Mouse (Mus musculus): ENCODE data around the gene Nlrx1. TPM values are rescaled to one million over a fixed set of nuclear protein-coding genes. Genes with fewer than 3 reads are reported as not detected.

Nlrx1 gene
- polyA plus RNA-seq, 1 experiment: 7.2 TPM

DNA sequence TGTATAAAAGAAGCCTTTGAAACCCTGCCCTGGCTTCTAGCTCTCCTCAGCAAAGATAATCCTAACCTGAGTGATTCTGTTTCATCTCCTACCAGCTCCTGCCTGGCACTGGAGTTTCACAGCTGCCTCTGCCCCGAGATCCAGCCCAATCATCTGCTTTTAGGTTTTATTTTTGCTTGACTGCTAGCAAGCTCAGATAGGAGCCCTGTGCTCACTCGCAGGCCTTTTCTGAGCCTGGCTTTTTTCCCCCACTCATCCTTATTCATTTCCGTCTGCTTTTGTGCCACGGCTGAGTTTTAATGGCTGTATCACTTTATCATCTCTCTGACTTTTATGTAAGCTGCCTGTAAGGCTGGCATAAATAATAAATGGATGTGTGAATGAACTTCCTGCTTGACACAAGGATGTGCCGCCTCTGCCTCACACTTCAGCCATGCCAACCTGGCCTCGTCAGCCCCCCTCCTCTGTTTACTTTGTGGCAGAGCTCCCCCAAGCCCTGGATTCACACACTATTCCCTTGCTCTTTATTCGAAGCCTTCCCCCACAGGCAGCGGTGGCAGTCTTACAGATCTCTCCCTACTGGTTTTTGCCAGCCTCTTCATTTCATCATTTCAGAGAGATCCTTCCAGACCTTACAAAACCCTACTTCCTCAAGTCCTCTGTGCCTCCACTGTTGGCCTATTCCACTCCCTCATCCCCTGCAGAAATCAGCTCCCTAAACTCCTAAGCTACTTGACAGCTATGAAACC lies 1.7 kb downstream of the Nlrx1 start:
- H3ac ChIP-seq (ENCODE audit: control insufficient read depth, insufficient read length): peak overlapping the region; percentile 93
- H3K4me3 ChIP-seq: peak overlapping the region; percentile 20
- TF ChIP-seq TCF12 (IDR thresholded peaks at IDR 0.05; ENCODE audit: insufficient read depth, poor library complexity, severe bottlenecking): no peak
- no peak for TF ChIP-seq POLR2A (IDR thresholded peaks at IDR 0.05; ENCODE audit: insufficient read length, low read depth)
- TF ChIP-seq MAX (IDR thresholded peaks at IDR 0.05; ENCODE audit: low read depth): no peak
- no peak for TF ChIP-seq TCF3 (IDR thresholded peaks at IDR 0.05; ENCODE audit: insufficient read length, low read depth)
- TF ChIP-seq REST (IDR thresholded peaks at IDR 0.05; ENCODE audit: insufficient read depth, insufficient read length): no peak
- TF ChIP-seq SRF (IDR thresholded peaks at IDR 0.05; ENCODE audit: control insufficient read depth, insufficient read length, low read depth): no peak
- TF ChIP-seq MYOD1 (IDR thresholded peaks at IDR 0.05; ENCODE audit: control insufficient read depth in 1 of 3, insufficient read length in 2 of 3, low read depth in 2 of 3): no peak
- no peak for TF ChIP-seq USF1 (IDR thresholded peaks at IDR 0.05; ENCODE audit: low read depth)
- TF ChIP-seq MYOG (IDR thresholded peaks at IDR 0.05; ENCODE audit: control insufficient read depth in 1 of 3, insufficient read depth in 1 of 3, insufficient read length in 2 of 3, low read depth in 2 of 3): no peak
- no peak for TF ChIP-seq POLR2AphosphoS2 (IDR thresholded peaks at IDR 0.05; ENCODE audit: insufficient read length, low read depth)
- no peak for TF ChIP-seq E2F4 (IDR thresholded peaks at IDR 0.05; ENCODE audit: insufficient read depth)
- TF ChIP-seq CEBPB (IDR thresholded peaks at IDR 0.05; ENCODE audit: insufficient read depth, poor library complexity, severe bottlenecking): no peak
- peak overlapping the region; percentile 66 for H3K4me2 ChIP-seq (ENCODE audit: low read depth)
- H3K79me2 ChIP-seq (ENCODE audit: control insufficient read depth, insufficient read depth): no peaks in the 10 kb centered on the region
- no peaks in the 10 kb centered on the region for H3K27me3 ChIP-seq (ENCODE audit: control insufficient read depth, insufficient read depth, insufficient read length)
- no peaks in the 10 kb centered on the region for H3K36me3 ChIP-seq (ENCODE audit: control insufficient read depth, insufficient read depth)

DNA sequence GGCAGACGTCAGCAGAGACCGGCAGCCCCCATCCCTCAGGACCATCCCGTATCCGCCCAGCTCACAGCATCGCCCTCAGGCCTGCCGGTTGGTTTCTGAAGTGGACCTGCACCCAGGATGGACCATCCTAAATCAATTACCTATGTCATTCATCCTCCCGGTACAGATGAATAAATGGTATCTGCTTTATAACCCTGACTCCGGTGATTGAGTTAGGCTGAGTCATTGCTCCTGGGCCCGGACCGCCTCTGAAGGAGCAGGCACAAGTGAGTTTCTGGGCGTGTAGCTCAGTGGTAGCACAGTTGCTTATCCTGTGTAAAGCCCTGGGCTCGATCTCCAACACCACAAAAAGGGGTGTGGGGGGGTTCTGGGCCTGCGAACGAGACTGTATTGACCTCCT lies 7.0 kb downstream of the Nlrx1 start:
- H3K4me2 ChIP-seq (ENCODE audit: low read depth): no peak overlapping the region
- H3K27me3 ChIP-seq (ENCODE audit: control insufficient read depth, insufficient read depth, insufficient read length): no peaks in the 10 kb centered on the region
- TF ChIP-seq MYOD1 (IDR thresholded peaks at IDR 0.05; ENCODE audit: control insufficient read depth in 1 of 3, insufficient read length in 2 of 3, low read depth in 2 of 3) (no peak), E2F4 (IDR thresholded peaks at IDR 0.05; ENCODE audit: insufficient read depth) (no peak)
- H3K79me2 ChIP-seq (ENCODE audit: control insufficient read depth, insufficient read depth): no peaks in the 10 kb centered on the region
- H3ac ChIP-seq (ENCODE audit: control insufficient read depth, insufficient read length): no peak overlapping the region
- H3K36me3 ChIP-seq (ENCODE audit: control insufficient read depth, insufficient read depth): no peaks in the 10 kb centered on the region
- no peak overlapping the region for H3K4me3 ChIP-seq

- Histone ChIP-seq H3ac (ENCODE audit: control insufficient read depth, insufficient read length) (no peak overlapping the region), H3K4me3 (no peak overlapping the region), H3K27me3 (ENCODE audit: control insufficient read depth, insufficient read depth, insufficient read length) (no peaks in the 10 kb centered on the region), H3K4me2 (ENCODE audit: low read depth) (no peak overlapping the region), H3K36me3 (ENCODE audit: control insufficient read depth, insufficient read depth) (no peaks in the 10 kb centered on the region), H3K79me2 (ENCODE audit: control insufficient read depth, insufficient read depth) (no peaks in the 10 kb centered on the region)
- TF ChIP-seq MYOG (IDR thresholded peaks at IDR 0.05; ENCODE audit: control insufficient read depth in 1 of 3, insufficient read depth in 1 of 3, insufficient read length in 2 of 3, low read depth in 2 of 3) (no peak), MAX (IDR thresholded peaks at IDR 0.05; ENCODE audit: low read depth) (no peak), E2F4 (IDR thresholded peaks at IDR 0.05; ENCODE audit: insufficient read depth) (no peak), REST (IDR thresholded peaks at IDR 0.05; ENCODE audit: insufficient read depth, insufficient read length) (no peak), CEBPB (IDR thresholded peaks at IDR 0.05; ENCODE audit: insufficient read depth, poor library complexity, severe bottlenecking) (no peak), POLR2A (IDR thresholded peaks at IDR 0.05; ENCODE audit: insufficient read length, low read depth) (no peak), TCF3 (IDR thresholded peaks at IDR 0.05; ENCODE audit: insufficient read length, low read depth) (no peak), TCF12 (IDR thresholded peaks at IDR 0.05; ENCODE audit: insufficient read depth, poor library complexity, severe bottlenecking) (no peak), USF1 (IDR thresholded peaks at IDR 0.05; ENCODE audit: low read depth) (no peak), POLR2AphosphoS2 (IDR thresholded peaks at IDR 0.05; ENCODE audit: insufficient read length, low read depth) (no peak), SRF (IDR thresholded peaks at IDR 0.05; ENCODE audit: control insufficient read depth, insufficient read length, low read depth) (no peak), MYOD1 (IDR thresholded peaks at IDR 0.05; ENCODE audit: control insufficient read depth in 1 of 3, insufficient read length in 2 of 3, low read depth in 2 of 3) (no peak)
Measured at GRCm38 (mm10) chr9:44259014-44259413, 9.4 kb downstream of the Nlrx1 start.

- H3ac ChIP-seq (ENCODE audit: control insufficient read depth, insufficient read length): no peak overlapping the region
- H3K36me3 ChIP-seq (ENCODE audit: control insufficient read depth, insufficient read depth): no peaks in the 10 kb centered on the region
- no peak overlapping the region for H3K4me3 ChIP-seq
- no peaks in the 10 kb centered on the region for H3K27me3 ChIP-seq (ENCODE audit: control insufficient read depth, insufficient read depth, insufficient read length)
- no peak overlapping the region for H3K4me2 ChIP-seq (ENCODE audit: low read depth)
- H3K79me2 ChIP-seq (ENCODE audit: control insufficient read depth, insufficient read depth): no peaks in the 10 kb centered on the region
- TF ChIP-seq TCF12 (IDR thresholded peaks at IDR 0.05; ENCODE audit: insufficient read depth, poor library complexity, severe bottlenecking) (no peak), POLR2A (IDR thresholded peaks at IDR 0.05; ENCODE audit: insufficient read length, low read depth) (no peak), E2F4 (IDR thresholded peaks at IDR 0.05; ENCODE audit: insufficient read depth) (no peak), TCF3 (IDR thresholded peaks at IDR 0.05; ENCODE audit: insufficient read length, low read depth) (no peak), CEBPB (IDR thresholded peaks at IDR 0.05; ENCODE audit: insufficient read depth, poor library complexity, severe bottlenecking) (no peak), USF1 (IDR thresholded peaks at IDR 0.05; ENCODE audit: low read depth) (no peak), SRF (IDR thresholded peaks at IDR 0.05; ENCODE audit: control insufficient read depth, insufficient read length, low read depth) (no peak), POLR2AphosphoS2 (IDR thresholded peaks at IDR 0.05; ENCODE audit: insufficient read length, low read depth) (no peak), MAX (IDR thresholded peaks at IDR 0.05; ENCODE audit: low read depth) (no peak), MYOD1 (IDR thresholded peaks at IDR 0.05; ENCODE audit: control insufficient read depth in 1 of 3, insufficient read length in 2 of 3, low read depth in 2 of 3) (no peak), MYOG (IDR thresholded peaks at IDR 0.05; ENCODE audit: control insufficient read depth in 1 of 3, insufficient read depth in 1 of 3, insufficient read length in 2 of 3, low read depth in 2 of 3) (no peak)
Measured at GRCm38 (mm10) chr9:44256213-44256612, 12.2 kb downstream of the Nlrx1 start.

GRCm38 (mm10) chr9:44255136-44255521 lies 13.3 kb downstream of the Nlrx1 start:
- Histone ChIP-seq H3K4me2 (ENCODE audit: low read depth) (no peak overlapping the region), H3K4me3 (no peak overlapping the region), H3ac (ENCODE audit: control insufficient read depth, insufficient read length) (no peak overlapping the region), H3K36me3 (ENCODE audit: control insufficient read depth, insufficient read depth) (no peaks in the 10 kb centered on the region), H3K79me2 (ENCODE audit: control insufficient read depth, insufficient read depth) (no peaks in the 10 kb centered on the region), H3K27me3 (ENCODE audit: control insufficient read depth, insufficient read depth, insufficient read length) (no peaks in the 10 kb centered on the region)
- TF ChIP-seq E2F4 (IDR thresholded peaks at IDR 0.05; ENCODE audit: insufficient read depth) (no peak), MAX (IDR thresholded peaks at IDR 0.05; ENCODE audit: low read depth) (no peak), POLR2A (IDR thresholded peaks at IDR 0.05; ENCODE audit: insufficient read length, low read depth) (no peak)

Data from myocyte (in vitro differentiated cells).